Mouse (Mus musculus): Measurements from ENCODE around the gene Rbms3.

DNA sequence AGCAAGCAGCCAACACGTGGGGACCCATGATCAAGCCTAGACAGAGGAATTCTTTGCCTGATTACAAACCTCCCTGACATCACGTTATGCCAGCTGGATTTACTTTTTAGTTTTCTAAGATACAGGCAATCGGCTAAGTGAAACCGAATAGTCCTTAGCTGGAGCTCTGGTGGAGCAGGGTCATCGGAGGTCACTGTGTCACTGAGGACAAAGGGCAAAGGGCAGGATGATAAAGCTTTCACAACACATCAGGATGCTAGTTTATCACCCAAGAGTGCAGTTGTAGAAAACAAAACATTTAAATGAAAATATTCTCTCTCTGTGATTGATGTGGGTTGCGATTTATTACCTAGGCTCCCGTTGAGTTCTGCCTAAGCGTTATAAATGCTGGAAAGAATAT lies 233.1 kb downstream of the Rbms3 start:
- TF ChIP-seq CTCF (IDR thresholded peaks at IDR 0.05) (no peak), EP300 (IDR thresholded peaks at IDR 0.05) (no peak)
